Mouse (Mus musculus): ENCODE data around the gene Sept11.

Gene Sept11

GRCm38 (mm10) chr5:93093638-93094527 lies 646 bp downstream of the Sept11 start:
- peak; percentile 71 for DNase-seq (ENCODE audit: extremely low spot score, low spot score)

GRCm38 (mm10) chr5:93095301-93095700 lies 2.1 kb downstream of the Sept11 start:
- DNase-seq (ENCODE audit: extremely low spot score, low spot score), result no peak

- DNase-seq (ENCODE audit: extremely low spot score, low spot score), result no peak
Observed at GRCm38 (mm10) chr5:93097204-93097906, 4.1 kb downstream of the Sept11 start.

- no peak for DNase-seq (ENCODE audit: extremely low spot score, low spot score)
Observed at GRCm38 (mm10) chr5:93098219-93098618, 5.0 kb downstream of the Sept11 start.

DNA sequence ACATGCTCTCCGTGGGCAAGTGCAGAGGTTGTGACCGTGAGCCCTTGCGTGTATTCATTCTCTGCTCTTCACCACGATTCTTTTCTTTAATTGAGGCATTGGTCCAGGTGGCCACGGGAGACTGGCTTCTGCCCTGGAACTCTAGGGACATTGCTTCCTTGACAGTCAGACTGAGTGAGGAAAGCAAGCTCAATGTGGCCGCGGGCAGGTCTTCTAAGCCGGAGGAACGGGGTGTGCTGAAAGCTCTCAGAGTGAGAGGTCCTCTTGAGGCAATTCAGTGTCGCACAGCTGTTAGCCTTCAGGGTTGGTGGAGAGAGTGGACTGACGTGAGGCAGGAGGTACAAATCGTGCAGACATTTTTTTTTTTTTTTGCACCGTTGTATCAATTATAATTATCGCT lies 5.6 kb downstream of the Sept11 start:
- no peak for DNase-seq (ENCODE audit: extremely low spot score, low spot score)

- no peak for DNase-seq (ENCODE audit: extremely low spot score, low spot score)
Observed at GRCm38 (mm10) chr5:93100906-93101305, 7.7 kb downstream of the Sept11 start.

GRCm38 (mm10) chr5:93101371-93101791 lies 8.1 kb downstream of the Sept11 start:
- DNase-seq (ENCODE audit: extremely low spot score, low spot score), result no peak

- DNase-seq (ENCODE audit: extremely low spot score, low spot score), result no peak
Observed at GRCm38 (mm10) chr5:93103603-93104002, 10.4 kb downstream of the Sept11 start.

DNA sequence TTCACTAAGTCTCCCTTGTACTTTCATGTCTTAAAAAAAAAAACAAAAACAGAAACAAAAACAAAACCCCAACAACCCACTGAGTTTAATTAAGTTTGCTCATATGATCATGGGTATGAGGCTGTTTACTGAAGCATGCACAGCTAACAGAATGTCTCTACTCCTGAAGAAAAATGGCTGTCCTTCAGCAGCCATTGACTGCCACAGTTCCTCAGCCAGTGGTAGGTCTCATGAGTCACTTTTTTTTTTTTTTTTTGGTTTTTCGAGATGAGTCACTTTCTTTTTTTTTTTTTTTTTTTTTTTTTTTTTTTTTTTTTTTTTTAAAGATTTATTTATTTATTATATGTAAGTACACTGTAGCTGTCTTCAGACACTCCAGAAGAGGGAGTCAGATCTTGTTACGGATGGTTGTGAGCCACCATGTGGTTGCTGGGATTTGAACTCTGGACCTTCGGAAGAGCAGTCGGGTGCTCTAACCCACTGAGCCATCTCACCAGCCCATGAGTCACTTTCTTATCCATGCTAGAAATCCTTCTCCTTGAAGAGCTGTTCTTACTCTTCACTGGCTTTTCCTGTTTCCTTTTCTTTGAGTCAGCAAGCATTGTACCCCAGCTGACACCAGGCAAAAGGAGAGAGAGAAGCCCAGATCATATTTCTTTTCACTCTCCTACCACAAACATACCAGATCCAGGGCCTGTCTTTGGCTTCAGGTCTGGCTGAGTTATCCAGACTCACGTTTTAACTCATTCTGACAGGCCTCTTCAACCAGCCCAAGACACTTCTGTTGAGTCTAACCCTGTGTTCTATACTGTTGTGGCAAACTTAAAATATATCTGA lies 12.0 kb downstream of the Sept11 start:
- no peak for DNase-seq (ENCODE audit: extremely low spot score, low spot score)

- no peak for DNase-seq (ENCODE audit: extremely low spot score, low spot score)
Observed at GRCm38 (mm10) chr5:93106048-93106447, 12.8 kb downstream of the Sept11 start.

DNA sequence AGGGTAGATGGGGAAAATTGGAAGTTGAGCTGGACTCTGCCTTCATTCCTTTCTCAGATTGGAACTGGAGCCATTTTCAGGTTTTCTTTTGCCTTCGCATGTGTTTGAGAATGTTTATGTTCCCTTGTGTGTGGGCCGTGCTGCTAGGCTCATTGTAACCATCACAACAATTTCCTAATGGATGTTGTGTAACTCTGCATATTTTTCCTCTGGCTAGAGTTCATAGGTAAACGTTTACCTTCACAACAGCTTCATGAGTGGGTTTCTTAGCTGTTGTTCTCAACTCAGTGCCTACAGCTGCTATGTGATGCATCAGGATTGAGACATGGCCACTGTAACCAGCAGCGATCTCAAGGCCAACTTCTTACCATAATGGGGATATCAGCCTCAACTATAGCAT lies 15.5 kb downstream of the Sept11 start:
- DNase-seq (ENCODE audit: extremely low spot score, low spot score), result no peak

DNA sequence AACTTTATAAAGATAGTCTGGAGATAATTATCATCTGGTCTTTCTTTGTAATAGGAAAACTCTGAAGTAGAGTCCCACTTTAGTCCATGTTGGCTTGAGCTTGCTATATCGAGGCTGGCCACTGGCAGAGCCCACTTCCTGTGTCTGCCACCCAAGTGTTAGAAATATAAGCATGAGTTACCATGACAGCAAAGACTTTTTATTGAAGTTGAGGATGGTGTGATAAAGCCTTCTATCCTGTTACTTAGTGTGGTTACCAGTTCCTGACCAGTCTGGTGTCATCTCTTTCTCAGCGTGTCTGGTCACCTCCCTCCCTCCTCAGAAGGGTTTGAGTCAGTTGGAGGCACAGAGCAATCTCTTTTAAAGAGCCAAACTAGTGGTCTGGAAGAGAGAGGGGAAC lies 16.3 kb downstream of the Sept11 start:
- DNase-seq (ENCODE audit: extremely low spot score, low spot score), result no peak

- DNase-seq (ENCODE audit: extremely low spot score, low spot score), result no peak
Observed at GRCm38 (mm10) chr5:93112290-93112689, 19.1 kb downstream of the Sept11 start.

GRCm38 (mm10) chr5:93113517-93113916 lies 20.3 kb downstream of the Sept11 start:
- DNase-seq (ENCODE audit: extremely low spot score, low spot score), result no peak

GRCm38 (mm10) chr5:93114515-93114914 lies 21.3 kb downstream of the Sept11 start:
- DNase-seq (ENCODE audit: extremely low spot score, low spot score), result no peak

GRCm38 (mm10) chr5:93115059-93115458 lies 21.8 kb downstream of the Sept11 start:
- DNase-seq (ENCODE audit: extremely low spot score, low spot score), result no peak

GRCm38 (mm10) chr5:93115854-93116253 lies 22.6 kb downstream of the Sept11 start:
- no peak for DNase-seq (ENCODE audit: extremely low spot score, low spot score)

GRCm38 (mm10) chr5:93117648-93118047 lies 24.4 kb downstream of the Sept11 start:
- DNase-seq (ENCODE audit: extremely low spot score, low spot score), result no peak

DNA sequence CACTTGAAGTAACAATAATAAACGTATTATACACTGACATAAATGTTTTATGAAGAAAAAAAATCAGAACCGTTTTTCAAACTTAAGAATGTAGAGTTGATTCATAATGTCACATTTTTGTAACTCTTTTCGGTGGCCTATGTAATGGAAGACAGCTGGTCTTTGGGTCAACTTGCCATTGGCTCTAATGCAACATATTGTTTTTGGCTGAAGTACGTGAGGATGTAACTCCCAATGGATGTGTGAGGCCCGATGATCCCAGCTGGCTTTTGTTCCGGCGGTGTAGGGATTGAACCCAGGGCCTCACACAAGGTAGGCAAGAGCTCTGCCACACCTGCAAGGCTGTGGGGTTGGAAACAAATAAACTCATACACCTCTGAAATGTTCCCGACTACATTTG lies 28.4 kb downstream of the Sept11 start:
- no peak for DNase-seq (ENCODE audit: extremely low spot score, low spot score)

- DNase-seq (ENCODE audit: extremely low spot score, low spot score), result no peak
Observed at GRCm38 (mm10) chr5:93124031-93124826, 31.0 kb downstream of the Sept11 start.

GRCm38 (mm10) chr5:93125325-93125724 lies 32.1 kb downstream of the Sept11 start:
- DNase-seq (ENCODE audit: extremely low spot score, low spot score), result no peak
